Mouse (Mus musculus) spleen, postnatal 4 days (tissue): Measurements from ENCODE around the gene Dio1.

Experiments used
- DNase-seq, 2 experiments: peaks; one replicate each; pipeline ENCODE4 v3.0.0; 2022; ENCODE audit warnings: low spot score in 2 of 2

Gene Dio1

DNA sequence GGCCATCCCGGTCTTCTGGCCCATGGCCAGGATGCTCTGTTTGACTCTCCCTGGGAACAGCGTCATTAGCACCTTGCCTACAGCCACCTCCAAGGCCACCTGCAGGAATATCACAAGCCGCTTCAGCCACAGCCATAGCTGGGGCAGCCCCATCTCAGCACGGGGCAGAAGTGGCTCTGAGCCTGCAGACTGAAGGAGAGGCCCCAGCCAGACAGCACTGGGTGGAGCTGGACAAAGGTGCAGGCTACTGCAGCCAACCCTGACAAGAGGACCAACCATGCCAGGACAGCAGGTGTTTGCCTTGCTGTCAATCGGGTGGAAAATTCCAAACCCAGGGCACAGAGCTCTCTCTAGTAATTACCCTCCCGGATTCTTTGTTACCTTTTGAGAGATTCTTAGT lies at the start of gene Dio1:
Gene Dio1, minus strand, starts transcription at position 204 of the 400 bp plus-strand sequence.
- DNase-seq = no peak

DNA sequence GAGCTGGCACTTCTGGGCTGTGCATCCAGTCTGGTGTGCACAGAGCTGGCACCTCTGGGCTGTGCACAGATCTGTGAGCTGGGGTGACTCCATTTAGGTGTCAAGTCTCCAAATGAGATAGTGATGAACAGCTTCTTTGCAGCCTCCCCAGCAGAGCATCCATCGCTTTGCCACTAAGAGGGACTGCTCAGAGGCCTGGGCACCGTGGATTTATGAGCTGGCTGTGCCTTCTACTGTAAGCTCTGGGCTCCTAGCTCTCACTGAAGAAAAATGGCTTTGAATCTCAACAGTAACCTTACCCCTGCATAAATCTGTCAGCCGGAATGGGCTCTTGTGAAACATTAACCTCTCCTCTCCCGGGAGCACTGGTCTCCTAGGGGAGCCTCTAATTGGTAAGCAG lies 47.6 kb upstream of the Dio1 start:
- DNase-seq = no peak

DNA sequence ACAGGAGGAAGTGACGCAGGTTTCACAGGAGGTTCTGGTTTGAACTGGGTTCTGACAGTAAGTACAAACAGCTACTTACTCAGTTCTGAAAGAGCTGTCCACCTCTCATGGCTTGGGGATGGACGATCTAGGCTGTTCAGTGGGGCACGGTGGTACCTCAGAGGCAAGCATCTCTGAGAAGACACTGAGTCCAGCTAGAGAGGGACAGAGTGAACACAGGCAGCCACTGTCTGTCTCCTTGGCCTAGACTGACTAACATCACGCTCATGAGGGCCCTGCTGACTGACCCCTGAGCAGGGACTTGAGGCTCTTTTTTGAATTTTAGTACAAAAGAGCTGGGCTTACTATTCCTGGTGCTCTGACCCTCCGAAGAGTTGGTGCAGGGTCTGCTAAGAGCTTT lies 47.2 kb upstream of the Dio1 start:
- DNase-seq = no peak

DNA sequence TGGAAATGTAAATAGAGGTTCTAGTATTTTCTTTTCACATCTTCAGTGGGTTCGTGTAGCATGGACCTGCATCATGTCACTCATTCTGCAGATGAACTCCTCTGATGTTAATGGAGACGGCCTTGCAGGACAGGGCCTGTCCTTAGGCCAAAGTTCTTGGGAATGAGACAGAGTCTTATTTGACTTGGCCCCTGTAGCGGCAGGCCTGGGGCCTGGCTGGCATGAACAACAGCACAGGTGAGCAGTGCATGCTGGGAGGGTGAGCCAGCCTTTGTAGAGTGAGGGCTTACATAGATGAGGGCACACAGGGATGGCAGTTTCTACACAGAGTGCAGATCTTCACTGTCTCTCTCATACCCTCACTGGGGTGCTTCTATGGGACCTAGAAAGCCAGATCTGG lies 46.6 kb upstream of the Dio1 start:
- DNase-seq = no peak

DNA sequence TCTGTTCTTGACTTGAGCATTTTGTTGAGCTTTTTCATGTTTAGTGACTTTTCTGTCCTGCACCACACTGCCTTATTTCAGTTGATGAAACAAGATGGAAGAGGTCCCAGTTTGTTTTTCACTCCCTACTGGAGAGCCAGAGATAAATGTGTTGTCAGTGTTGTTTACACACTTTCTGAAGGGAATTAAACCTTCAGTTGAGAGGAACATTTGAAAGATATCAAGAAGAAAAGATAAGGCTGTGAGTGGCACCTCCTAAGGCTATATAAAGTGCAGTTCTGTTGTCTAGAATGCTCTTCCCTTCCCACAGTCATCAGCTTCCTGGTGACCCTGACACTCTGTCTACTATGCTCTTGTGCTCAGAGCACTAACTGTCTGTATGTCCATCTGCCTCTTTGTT lies 44.4 kb upstream of the Dio1 start:
- no peak for DNase-seq

DNA sequence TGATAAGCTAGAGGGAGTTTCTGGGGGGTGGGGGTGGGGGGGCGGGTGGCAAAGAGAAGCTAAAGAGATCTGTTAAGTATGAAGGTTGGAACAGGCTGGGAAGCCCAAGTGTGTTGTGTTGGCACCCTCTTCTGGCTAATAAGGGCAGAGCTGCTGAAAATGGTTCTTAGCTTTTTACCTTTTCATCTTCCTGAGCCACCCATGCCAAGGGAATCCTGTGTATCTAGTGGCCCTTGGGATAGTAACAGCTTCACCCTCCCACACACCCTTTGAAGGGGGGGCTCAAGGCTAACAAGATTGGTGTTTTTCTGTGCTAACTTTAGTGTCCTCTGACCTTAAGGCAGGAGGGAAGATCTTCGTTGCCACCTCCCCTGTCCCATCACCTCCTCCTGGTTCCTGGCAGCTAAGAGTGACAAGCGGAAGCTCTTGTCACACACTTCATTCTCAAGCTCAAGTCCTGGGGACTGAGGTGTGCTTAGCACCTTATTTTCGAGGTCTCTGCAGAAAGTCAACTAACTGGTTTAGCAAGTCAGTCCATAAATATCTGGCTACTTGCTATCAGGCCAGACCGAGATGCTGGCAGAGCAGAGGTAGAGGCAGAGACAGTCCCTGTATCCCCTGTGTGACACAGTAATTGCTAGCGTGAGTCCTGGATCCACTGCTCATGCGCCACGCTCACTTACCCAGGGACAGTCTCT lies 42.5 kb upstream of the Dio1 start:
- DNase-seq = no peak

DNA sequence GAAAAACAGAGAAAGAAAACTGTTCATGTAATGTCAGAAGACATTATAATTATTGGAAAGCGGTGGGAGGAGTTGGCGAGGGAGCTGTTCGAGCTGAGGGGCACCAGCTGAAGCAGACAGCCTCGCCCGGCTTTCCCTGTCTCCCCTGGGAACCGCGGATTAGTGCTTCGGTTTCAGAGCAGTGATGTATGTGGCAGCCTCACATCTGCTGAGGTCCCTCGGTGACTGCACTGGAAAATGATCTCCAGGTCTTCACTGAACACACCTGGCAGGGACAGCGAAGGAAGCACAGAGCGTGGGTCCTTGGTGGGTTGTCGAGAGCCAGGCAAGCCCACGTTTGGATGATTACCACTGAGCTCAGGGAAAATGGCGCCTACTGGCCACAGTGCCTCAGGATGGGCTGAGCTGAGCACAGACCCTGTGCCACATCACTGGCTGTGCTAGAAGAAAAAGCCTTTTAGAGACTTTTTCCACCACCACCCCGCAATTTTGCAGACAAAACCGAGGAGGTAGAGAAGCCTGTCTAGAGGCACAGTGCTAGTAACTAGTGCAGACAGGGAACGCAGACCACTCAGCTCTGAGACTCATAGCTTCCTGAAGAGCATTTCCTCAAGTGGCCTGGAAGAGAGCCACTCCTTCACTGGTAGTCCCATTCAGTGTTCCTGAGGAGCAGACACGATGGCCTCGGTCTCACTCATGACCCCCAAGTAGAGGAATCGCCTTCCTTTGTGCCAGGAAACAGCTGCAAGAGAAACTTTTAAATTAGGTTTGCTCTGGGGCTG lies 41.8 kb upstream of the Dio1 start:
- no peak for DNase-seq

DNA sequence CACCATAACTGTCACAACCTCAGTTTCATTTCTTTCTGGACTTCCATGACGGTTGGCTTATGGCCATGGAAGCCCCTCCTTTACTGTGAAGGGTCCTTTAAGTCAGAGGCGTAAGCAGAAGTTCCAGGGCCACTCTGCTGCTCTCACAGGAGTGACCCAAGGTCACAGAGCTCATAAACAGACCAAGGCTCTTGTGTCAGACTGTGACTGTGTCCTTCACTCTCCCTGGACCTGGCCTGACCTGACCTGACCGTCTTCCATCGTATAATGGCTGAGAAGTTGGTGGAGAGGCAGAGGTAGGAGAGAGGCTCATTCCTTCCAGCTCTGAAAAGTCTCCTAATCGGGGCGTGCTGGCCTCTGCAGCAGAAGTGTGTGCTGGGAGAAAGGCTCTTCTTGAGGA lies 40.3 kb upstream of the Dio1 start:
- DNase-seq = peak in 1 of 2 experiments; percentile 52

DNA sequence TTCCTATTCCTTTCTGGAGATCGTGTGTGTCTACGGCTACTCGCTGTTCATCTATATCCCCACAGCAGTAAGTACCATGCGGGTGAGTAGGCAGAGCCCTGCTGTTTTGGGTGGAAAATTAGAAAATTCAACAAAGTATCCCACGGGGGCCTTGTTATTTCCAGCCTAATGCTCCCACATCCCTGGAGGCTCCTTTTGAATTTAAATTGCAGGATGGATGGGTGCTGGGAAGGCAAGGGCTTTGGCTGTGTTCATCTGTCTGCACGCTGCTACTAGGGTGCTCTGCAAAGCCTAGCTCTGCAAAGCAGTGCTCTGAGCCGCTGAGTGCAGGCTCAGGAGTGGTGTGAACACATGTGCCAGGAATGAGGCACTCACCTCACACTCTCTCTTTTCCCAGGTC lies 37.6 kb upstream of the Dio1 start:
- peak in 1 of 2 experiments; percentile 48 for DNase-seq

DNA sequence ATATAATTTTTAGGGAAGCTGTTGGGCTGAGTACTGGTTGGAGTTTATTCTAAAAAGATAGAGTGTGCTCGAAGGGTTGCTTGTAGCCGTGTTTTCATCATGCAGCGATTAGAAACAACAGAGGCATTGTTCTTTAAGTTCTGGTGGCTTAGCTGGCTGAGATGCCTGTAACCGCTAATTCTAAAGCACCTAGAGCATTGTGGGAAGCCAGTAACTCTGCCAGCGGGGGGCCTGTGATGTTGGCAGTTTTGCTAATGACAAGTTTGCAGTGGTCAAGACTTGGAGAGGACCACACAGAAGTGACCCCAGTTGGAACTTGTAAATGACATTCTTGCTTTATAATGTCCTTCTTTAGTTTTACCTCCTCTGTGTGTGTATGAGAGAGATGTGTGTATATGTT lies 34.4 kb upstream of the Dio1 start:
- no peak for DNase-seq

DNA sequence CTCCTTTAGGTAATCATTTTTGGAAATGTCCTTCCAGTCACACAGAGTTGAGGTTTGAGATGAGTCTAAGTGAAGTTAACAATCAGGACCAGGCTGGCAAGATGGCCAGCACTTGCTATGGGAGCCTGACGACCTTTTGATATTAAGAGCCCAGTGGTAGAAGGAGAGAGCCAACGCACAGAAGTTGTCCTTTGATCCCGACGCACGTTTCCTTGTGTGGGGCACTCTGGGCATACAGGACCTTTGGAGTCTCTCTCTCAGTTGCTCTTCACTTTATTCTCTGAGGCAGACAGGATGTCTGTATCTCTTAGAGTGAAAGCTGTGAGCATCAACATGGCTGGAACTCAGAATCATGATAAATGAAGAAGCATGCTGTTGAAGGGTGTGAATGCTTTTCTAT lies 30.5 kb upstream of the Dio1 start:
- DNase-seq = no peak

DNA sequence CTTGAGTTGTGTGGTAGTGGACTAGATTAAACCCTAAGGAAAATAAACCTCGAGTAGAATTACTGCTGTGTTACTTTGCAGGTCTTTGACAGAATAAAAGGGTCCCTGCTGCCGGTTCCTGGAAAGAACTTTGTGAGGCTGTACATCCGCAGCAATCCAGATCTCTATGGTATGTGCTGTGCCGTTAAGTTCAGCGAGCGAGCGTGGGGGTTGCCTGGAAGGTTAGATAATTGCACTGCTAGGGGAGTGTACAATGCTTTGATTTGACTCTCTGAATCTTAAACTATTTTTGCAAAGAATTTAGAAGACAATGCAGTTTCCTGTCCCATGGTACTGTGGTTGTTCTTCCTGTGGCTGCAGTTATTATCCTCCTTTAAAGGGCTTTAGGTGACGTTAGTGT lies 29.4 kb upstream of the Dio1 start:
- DNase-seq = no peak

DNA sequence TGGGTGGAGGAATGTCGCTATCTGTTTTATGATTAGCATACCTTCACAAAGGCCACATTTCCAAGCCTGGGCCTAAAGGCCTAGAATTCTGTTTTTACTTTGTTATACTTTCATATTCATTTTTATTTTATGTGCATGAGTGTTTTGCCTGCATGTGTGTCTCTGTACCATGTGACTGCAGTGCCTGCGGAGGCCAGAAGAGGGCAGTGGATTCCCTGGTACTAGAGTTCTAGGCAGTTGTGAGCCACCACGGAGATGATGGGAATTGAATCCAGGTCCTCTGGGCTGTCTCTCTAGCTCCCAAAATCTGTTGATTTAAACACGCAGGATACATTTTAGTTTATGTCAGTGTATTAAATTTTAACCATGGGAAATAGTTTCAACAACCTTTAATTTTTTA lies 26.5 kb upstream of the Dio1 start:
- no peak for DNase-seq

DNA sequence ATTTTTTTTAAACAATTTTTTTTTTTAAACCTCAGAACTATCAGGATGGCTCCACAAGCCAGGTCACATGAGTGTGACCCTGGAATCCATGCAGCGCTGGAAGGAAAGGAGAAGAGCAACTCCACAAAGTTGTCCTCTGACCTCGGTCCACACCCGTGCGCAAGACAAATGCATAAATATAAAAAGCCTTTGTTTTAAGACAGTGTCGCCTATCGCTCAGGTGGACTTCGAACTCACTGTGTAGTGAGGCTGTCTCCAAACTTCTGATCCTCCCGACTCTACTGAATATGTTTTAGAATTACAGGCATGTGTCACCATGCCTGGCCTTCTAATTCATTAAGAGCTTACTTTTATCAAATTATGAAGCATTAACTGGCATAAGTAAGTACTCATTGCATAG lies 21.6 kb upstream of the Dio1 start:
- no peak for DNase-seq

DNA sequence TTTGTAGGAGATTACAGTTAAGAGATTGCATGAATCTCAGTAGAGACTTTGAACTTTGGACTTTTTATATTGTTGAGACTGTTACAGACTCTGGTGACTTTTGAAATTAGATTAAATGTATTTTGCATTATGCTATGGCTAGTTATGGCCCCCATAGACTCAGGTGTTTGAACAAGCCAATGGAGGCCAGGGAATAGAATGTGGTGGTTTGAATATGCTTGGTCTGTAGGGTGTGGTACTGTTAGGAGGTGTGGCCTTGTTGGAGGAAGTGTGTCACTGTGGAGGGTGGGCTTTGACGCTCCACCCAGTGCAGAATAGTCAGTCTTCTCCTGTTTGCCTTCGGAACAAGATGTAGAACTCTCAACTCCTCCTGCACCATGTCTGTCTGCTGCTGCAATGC lies 16.1 kb upstream of the Dio1 start:
- DNase-seq = no peak

DNA sequence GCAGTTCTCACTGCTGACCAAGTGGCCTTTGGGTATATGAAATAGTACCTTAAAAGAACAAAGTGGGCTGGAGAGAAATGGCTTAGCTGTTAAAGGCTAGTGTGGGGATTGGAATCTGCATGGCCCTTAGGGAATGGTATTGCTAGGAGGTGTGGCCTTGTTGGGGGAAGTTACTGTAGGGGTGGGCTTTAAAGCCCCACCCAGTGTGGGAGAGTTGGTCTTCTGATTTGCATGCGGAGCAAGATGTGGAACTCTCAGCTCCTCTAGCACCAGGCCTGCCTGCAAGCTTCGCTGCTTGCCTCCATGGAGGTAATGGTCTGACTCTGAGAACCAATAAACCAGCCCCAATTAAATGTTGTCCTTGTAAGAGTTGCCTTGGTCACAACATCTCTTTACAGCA lies 14.1 kb upstream of the Dio1 start:
- DNase-seq = no peak

DNA sequence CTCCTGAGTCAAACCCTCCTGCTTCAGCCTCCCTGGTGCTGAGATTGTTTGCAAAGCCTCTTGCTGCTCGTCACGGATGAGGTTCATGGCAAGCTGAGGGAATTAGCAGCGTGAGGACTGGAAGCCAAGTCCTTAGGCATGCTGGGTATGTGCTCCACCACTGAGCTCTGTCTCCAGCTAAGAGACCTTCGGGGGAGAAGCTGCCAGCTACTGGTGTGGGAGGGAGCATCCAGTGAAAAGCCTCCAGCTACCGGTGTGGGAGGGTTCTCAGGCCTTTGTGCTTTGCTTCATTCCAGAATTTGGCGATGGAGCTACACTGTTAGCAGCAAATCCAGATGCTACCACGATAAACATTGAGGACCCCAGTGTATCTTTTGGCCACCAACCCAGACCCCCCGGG lies 11.7 kb upstream of the Dio1 start:
- no peak for DNase-seq

DNA sequence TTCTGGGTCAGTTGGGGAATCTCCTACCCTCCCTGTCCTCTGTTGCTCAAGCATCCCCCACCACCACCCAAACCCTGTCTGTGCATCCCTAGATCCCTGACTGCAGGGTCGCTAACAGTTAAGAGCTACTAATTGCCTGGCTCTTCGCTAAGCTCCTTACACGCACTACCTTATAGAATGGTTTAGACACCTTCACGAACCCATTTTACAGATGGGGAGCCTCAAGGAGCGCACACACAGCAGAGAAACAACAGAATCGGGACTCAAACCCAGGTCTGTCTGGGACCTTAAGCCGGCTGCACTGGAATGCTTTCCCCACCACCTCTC lies 7.5 kb upstream of the Dio1 start:
- DNase-seq = no peak

DNA sequence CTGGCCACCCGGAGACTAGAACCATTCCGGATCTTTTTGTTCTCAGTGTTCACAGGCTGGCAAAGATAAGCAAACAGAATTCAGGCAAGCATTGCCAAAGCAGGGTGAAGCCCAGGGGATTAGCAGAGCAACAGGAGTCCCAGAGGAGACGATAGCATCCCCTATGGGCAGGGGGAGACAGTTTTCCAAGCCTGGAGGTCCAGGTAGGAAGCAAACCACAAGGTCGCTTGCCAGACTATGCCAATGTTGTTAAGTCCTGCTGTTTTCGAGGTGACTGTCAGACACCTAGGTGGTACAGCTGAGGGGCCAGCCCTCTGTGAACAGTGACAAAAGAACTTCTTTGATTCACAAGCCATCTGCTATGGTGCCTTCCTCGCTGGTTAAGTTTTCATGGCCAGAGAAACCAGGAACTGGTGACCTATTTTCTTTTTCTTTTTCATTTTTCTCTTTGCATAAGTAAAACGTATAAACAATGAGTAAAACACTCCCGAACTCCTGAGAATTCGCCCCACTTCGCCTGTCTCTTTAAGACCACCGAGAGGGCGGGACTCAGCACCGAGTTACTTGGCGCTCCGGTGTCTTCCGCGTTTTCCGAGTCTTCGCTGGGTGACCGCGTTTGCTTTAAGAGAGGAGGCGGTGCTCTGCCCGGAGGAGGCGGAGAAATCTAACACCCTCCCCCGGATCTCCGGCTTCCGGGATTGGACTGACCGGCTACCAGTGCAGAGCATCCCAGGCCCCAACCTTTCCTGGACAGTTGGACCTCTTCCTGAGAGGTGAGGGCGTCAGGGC lies 6.9 kb upstream of the Dio1 start, which contains the start of gene Yipf1:
Gene Yipf1, plus strand, starts transcription at position 674 of the 789 bp plus-strand sequence.
- peak; percentile 86 to 91 for DNase-seq

DNA sequence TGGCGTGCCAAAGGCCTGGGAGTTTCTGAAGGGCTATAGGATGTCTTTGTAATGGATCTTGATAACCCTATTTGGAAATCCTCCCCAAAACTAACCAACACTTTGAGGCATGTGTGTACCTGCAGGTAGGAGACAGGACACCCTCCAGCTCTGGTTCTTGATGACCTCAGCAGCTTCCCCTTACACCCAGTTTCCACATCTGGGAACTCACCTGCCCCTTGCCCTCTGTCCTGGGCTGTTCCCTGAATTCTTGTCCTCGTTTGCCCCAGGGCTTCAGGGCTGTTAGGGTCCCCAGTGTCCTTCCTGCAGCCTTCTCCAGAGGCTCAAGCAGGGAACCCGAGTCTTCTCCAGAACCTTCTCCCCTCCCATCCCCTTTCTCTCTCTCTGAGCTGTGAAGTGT lies 3.4 kb downstream of the Dio1 start:
- DNase-seq = no peak

DNA sequence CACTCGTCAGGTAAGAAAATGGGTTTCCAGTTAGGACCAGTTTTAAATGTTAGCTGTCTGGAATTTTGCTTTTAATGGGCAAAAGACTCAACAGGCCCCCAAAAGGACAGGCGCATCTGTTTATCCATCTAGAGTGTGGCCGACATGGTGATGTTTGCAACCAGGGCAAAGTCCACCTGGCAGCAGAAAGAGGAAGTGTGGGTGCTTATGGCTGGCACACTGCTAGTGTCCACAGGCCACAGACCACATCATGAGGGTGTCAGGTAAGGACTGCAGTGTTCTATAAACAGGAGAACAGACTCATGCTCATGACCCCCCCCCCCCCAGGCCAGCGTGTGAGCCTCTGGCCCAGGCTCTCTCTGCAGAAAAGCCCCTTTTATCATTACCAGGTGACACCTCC lies 4.1 kb downstream of the Dio1 start:
- DNase-seq = no peak

DNA sequence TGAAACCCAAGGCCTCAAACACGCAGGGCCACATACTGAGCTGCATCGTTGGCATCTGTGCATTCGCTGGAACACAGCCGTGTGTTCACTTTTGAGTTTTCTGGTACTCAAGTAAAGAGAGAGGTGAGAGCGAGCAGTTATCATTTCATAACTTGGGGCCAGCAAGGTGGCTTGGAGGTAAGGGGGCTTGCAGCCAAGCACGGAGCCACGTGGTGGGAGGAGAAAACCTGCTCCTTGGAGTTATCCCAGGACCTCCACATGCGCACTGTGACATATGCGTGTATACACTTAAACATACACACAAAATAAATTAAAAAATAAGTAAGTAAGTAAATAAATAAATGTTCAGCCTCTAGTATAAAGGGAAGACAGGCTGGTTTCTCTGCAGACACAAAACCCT lies 4.7 kb downstream of the Dio1 start:
- DNase-seq = no peak
